Mouse (Mus musculus) midbrain, embryonic 13.5 days (tissue): ENCODE measurements around the gene Csnk2b. TPM values are rescaled to one million over a fixed set of nuclear protein-coding genes. Genes with fewer than 3 reads are reported as not detected.
A peak's percentile ranks its signal among the peaks of the same experiment; 100 is the strongest.

Experiments
- ATAC-seq: fragments of 200-750 bp; cut with Nextera tagmentation; 2 replicates; pipeline ENCODE4 v1.8.0; 2017; ENCODE audit warnings: mild to moderate bottlenecking, moderate TSS enrichment, moderate library complexity
- H3K27ac ChIP-seq: fragments of 300-500 bp; sonication (generic); 2 replicates; pipeline ENCODE4 v1.5.1; 2015; ENCODE audit warnings: inconsistent platforms, mild to moderate bottlenecking, moderate library complexity
- H3K27me3 ChIP-seq: fragments of 300-500 bp; sonication (generic); 2 replicates; pipeline ENCODE4 v1.6.1; 2015; ENCODE audit warnings: mild to moderate bottlenecking, inconsistent platforms
- H3K36me3 ChIP-seq: fragments of 300-500 bp; sonication (generic); 2 replicates; pipeline ENCODE4 v1.6.1; 2015; ENCODE audit warnings: mild to moderate bottlenecking, inconsistent platforms
- H3K4me1 ChIP-seq: fragments of 300-500 bp; sonication (generic); replicated peaks from 2 replicates; pipeline ENCODE4 v1.6.1; 2015; ENCODE audit warnings: inconsistent platforms
- H3K4me2 ChIP-seq: fragments of 300-500 bp; sonication (generic); replicated peaks from 2 replicates; pipeline ENCODE4 v1.6.1; 2015; ENCODE audit warnings: moderate library complexity, mild to moderate bottlenecking, inconsistent platforms
- H3K4me3 ChIP-seq: fragments of 300-500 bp; sonication (generic); replicated peaks from 2 replicates; pipeline ENCODE4 v1.5.1; 2015; ENCODE audit warnings: mild to moderate bottlenecking, inconsistent platforms
- H3K9ac ChIP-seq: fragments of 300-500 bp; sonication (generic); replicated peaks from 2 replicates; pipeline ENCODE4 v1.6.1; 2015; ENCODE audit warnings: mild to moderate bottlenecking, inconsistent platforms
- H3K9me3 ChIP-seq: fragments of 300-500 bp; sonication (generic); 2 replicates; pipeline ENCODE4 v1.6.1; 2016; ENCODE audit warnings: mild to moderate bottlenecking, inconsistent platforms
- WGBS: fragments of 180-500 bp; shearing (Covaris S2); methylation state at CpG from one replicate; pipeline ENCODE4 v1.1.7; 2015; 5-methylcytosine and 5-hydroxymethylcytosine counted together
- polyA plus RNA-seq: library from polyadenylated mRNA; unstranded; fragments of >200 nt; fragmentation: Nextera tagmentation; extraction: Ambion mirVana; gene quantifications from 2 replicates; pipeline ENCODE4 v1.2.1, GENCODE M21; 2015

Gene Csnk2b
- polyA plus RNA-seq: 293 and 316 TPM in 2 replicates

- Histone ChIP-seq H3K27ac (peak within 1 kb of the TSS; percentile 94), H3K4me2 (peak within 1 kb of the TSS; percentile 98), H3K9ac (peak within 1 kb of the TSS; percentile 97), H3K4me1 (peaks cover 42% of the 10 kb centered on the region), H3K4me3 (peak within 1 kb of the TSS; percentile 94), H3K27me3 (no peaks in the 10 kb centered on the region), H3K9me3 (no peaks in the 10 kb centered on the region), H3K36me3 (peaks cover 44% of the 10 kb centered on the region)
- ATAC-seq: no peak; the same call in 1 of the 2 replicates
- under 1% methylated on average over 19 of the region's 19 CpGs for WGBS
These were observed at the start of gene Csnk2b for GRCm38 (mm10) chr17:35121871-35122303. TSS of gene Csnk2b (minus strand) at chr17:35122053.

GRCm38 (mm10) chr17:35168541-35169207, 46.8 kb upstream of the Csnk2b start:
- Histone ChIP-seq H3K27me3 (peaks cover 3% of the 10 kb centered on the region; the same call in 1 of the 2 replicates), H3K36me3 (no peaks in the 10 kb centered on the region), H3K27ac (peak overlapping the region; percentile 57), H3K9me3 (no peaks in the 10 kb centered on the region), H3K9ac (no peak overlapping the region), H3K4me1 (peaks cover 11% of the 10 kb centered on the region), H3K4me2 (no peak overlapping the region), H3K4me3 (no peak overlapping the region)
- WGBS: 18% methylated on average over 4 of the region's 4 CpGs
- no peak for ATAC-seq

- H3K9me3 ChIP-seq: no peaks in the 10 kb centered on the region
- no peak overlapping the region for H3K4me3 ChIP-seq
- H3K27ac ChIP-seq: no peak overlapping the region
- H3K9ac ChIP-seq: no peak overlapping the region
- no peaks in the 10 kb centered on the region for H3K36me3 ChIP-seq
- peaks cover 18% of the 10 kb centered on the region for H3K4me1 ChIP-seq
- ATAC-seq: no peak
- 90% methylated on average over 7 of the region's 7 CpGs for WGBS
- H3K27me3 ChIP-seq: no peaks in the 10 kb centered on the region
- H3K4me2 ChIP-seq: no peak overlapping the region
These were observed 45.9 kb upstream of the Csnk2b start for GRCm38 (mm10) chr17:35167794-35168193.

- no peaks in the 10 kb centered on the region for H3K27me3 ChIP-seq
- H3K27ac ChIP-seq: peak overlapping the region; percentile 97
- peak overlapping the region; percentile 91 for H3K4me2 ChIP-seq
- no peak for ATAC-seq
- H3K36me3 ChIP-seq: peaks cover 7% of the 10 kb centered on the region
- no peaks in the 10 kb centered on the region for H3K9me3 ChIP-seq
- peak overlapping the region; percentile 67 for H3K9ac ChIP-seq
- H3K4me3 ChIP-seq: peak overlapping the region; percentile 99
- peaks cover 31% of the 10 kb centered on the region for H3K4me1 ChIP-seq
- WGBS: 70% methylated on average over 8 of the region's 8 CpGs
These were observed 44.6 kb upstream of the Csnk2b start for GRCm38 (mm10) chr17:35166352-35167035.

GRCm38 (mm10) chr17:35165451-35166155, 43.8 kb upstream of the Csnk2b start:
- H3K36me3 ChIP-seq: peaks cover 16% of the 10 kb centered on the region
- WGBS: 24% methylated on average over 12 of the region's 12 CpGs
- H3K4me2 ChIP-seq: peak overlapping the region; percentile 91
- H3K9ac ChIP-seq: peak overlapping the region; percentile 67
- ATAC-seq: peak; percentile 83
- peaks cover 35% of the 10 kb centered on the region for H3K4me1 ChIP-seq
- peak overlapping the region; percentile 97 for H3K27ac ChIP-seq
- H3K27me3 ChIP-seq: no peaks in the 10 kb centered on the region
- peak overlapping the region; percentile 99 for H3K4me3 ChIP-seq
- H3K9me3 ChIP-seq: no peaks in the 10 kb centered on the region

- WGBS: under 1% methylated on average over 58 of the region's 89 CpGs
- H3K9me3 ChIP-seq: no peaks in the 10 kb centered on the region
- peaks cover 24% of the 10 kb centered on the region for H3K36me3 ChIP-seq
- H3K27ac ChIP-seq: peak within 1 kb of the TSS; percentile 97
- peak within 1 kb of the TSS; percentile 91 for H3K4me2 ChIP-seq
- H3K9ac ChIP-seq: peak within 1 kb of the TSS; percentile 100
- peak; percentile 95 for ATAC-seq
- peak within 1 kb of the TSS; percentile 99 for H3K4me3 ChIP-seq
- H3K27me3 ChIP-seq: no peaks in the 10 kb centered on the region
- H3K4me1 ChIP-seq: peaks cover 35% of the 10 kb centered on the region
These were observed 43.0 kb upstream of the Csnk2b start, which contains the start of gene Prrc2a for GRCm38 (mm10) chr17:35164568-35165450. TSS of gene Prrc2a (minus strand) at chr17:35164897.

GRCm38 (mm10) chr17:35164218-35164567, 42.3 kb upstream of the Csnk2b start:
- no peak for ATAC-seq
- H3K36me3 ChIP-seq: peaks cover 30% of the 10 kb centered on the region
- H3K27ac ChIP-seq: peak overlapping the region; percentile 97
- H3K9me3 ChIP-seq: no peaks in the 10 kb centered on the region
- WGBS: under 1% methylated on average over 27 of the region's 28 CpGs
- no peaks in the 10 kb centered on the region for H3K27me3 ChIP-seq
- peak overlapping the region; percentile 91 for H3K4me2 ChIP-seq
- peaks cover 35% of the 10 kb centered on the region for H3K4me1 ChIP-seq
- peak overlapping the region; percentile 99 for H3K4me3 ChIP-seq
- H3K9ac ChIP-seq: peak overlapping the region; percentile 100

- H3K4me1 ChIP-seq: peaks cover 35% of the 10 kb centered on the region
- 10% methylated on average over 8 of the region's 8 CpGs for WGBS
- no peak for ATAC-seq
- peak overlapping the region; percentile 100 for H3K9ac ChIP-seq
- peaks cover 37% of the 10 kb centered on the region for H3K36me3 ChIP-seq
- H3K9me3 ChIP-seq: no peaks in the 10 kb centered on the region
- peak overlapping the region; percentile 99 for H3K4me3 ChIP-seq
- peak overlapping the region; percentile 97 for H3K27ac ChIP-seq
- H3K27me3 ChIP-seq: no peaks in the 10 kb centered on the region
- peak overlapping the region; percentile 91 for H3K4me2 ChIP-seq
These were observed 41.7 kb upstream of the Csnk2b start for GRCm38 (mm10) chr17:35163326-35164081.

- peak overlapping the region; percentile 91 for H3K4me2 ChIP-seq
- no peak for ATAC-seq
- H3K4me1 ChIP-seq: peaks cover 35% of the 10 kb centered on the region
- peak overlapping the region; percentile 14 for H3K27ac ChIP-seq
- H3K27me3 ChIP-seq: no peaks in the 10 kb centered on the region
- peak overlapping the region; percentile 100 for H3K9ac ChIP-seq
- H3K4me3 ChIP-seq: peak overlapping the region; percentile 99
- H3K9me3 ChIP-seq: no peaks in the 10 kb centered on the region
- 51% methylated on average over 12 of the region's 12 CpGs for WGBS
- H3K36me3 ChIP-seq: peaks cover 45% of the 10 kb centered on the region
These were observed 40.9 kb upstream of the Csnk2b start for GRCm38 (mm10) chr17:35162730-35163129.

GRCm38 (mm10) chr17:35162121-35162520, 40.3 kb upstream of the Csnk2b start:
- H3K36me3 ChIP-seq: peaks cover 51% of the 10 kb centered on the region
- 73% methylated on average over 14 of the region's 14 CpGs for WGBS

More at GRCm38 (mm10) chr17:35162121-35162520, 40.3 kb upstream of the Csnk2b start:
- Histone ChIP-seq H3K9me3 (no peaks in the 10 kb centered on the region), H3K4me3 (peak overlapping the region; percentile 99), H3K27me3 (no peaks in the 10 kb centered on the region), H3K4me2 (peak overlapping the region; percentile 91), H3K4me1 (peaks cover 35% of the 10 kb centered on the region), H3K27ac (no peak overlapping the region), H3K9ac (peak overlapping the region; percentile 100)
- ATAC-seq: no peak
